Mouse (Mus musculus): Measurements from ENCODE around the gene Dusp19.
A peak's percentile ranks its signal among the peaks of the same experiment; 100 is the strongest.

The Dusp19 gene

DNA sequence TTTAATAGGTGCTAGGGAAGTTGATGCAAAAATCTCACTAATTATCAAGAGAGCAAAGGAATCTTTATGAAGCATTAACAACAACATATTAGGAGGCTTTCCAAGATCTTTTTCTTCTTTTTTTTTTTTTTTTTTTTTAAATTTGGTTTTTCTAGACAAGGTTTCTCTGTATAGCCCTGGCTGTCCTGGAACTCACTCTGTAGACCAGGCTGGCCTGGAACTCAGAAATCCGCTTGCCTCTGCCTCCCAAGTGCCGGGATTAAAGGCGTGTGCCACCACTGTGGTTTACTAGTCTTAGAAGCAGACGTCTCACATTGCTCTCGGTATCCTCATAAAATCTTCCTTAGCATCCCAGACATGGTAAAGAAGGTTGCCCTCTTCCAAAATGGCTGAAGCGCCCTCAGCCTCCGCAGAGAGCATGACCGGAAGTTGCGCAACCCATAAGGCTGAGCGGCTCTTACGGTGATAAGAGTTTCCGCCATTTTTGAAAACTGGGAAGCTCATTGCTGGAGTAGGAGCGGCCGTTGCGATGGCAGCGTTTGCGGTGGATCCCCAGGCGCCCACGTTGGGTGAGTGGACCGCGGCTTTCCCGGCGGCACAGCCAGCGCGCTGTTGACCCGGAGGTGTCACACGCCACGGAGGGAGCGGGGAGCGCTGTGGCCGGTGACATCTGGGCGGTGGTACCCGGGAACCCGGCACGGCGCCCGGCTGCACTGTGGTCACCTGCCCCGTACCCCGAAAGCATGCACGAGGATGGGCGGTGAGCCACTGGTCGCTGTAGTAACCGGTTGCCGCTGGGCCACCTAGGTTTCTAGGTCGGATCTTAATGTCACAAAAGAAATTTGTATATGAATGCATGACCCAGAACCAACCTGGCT lies 21.8 kb downstream of the Dusp19 start:
- DNase-seq (ENCODE audit: low read depth, low spot score): peak; percentile 82

DNA sequence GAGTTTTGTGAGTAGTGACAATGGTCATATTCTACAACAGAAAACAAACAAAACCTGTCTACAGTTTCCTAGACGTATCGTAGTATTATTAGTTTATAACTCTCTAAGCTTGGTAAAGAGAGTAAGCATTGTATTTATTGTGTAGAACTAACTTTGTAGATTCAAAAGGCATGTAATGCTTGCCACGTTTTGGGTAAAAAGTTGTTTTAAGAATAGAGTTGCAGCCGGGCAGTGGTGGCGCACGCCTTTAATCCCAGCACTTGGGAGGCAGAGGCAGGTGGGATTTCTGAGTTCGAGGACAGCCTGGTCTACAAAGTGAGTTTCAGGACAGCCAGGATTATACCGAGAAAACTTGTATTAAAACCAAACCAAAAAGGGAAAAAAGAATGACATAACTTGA lies 22.6 kb downstream of the Dusp19 start:
- no peak for DNase-seq (ENCODE audit: low read depth, low spot score)

DNA sequence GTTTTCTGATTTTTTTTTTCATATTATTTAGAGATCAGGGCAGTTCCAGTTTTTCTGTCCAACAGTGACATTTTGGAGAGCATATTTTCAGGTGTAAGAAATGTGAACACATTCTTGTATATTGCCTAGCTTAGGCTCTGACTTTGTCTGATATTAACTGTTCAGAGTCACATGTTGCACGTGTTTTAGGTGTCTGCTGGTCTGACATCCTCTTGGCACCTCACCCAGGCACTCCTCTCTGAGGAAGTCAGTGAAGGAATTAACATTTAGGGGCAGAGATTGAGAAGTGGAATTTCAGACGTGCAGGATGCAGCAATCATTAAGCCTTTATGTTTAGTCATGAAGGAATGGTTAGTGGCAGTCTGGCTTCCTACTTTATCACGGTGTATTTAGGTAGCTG lies 23.0 kb downstream of the Dusp19 start:
- no peak for DNase-seq (ENCODE audit: low read depth, low spot score)

DNA sequence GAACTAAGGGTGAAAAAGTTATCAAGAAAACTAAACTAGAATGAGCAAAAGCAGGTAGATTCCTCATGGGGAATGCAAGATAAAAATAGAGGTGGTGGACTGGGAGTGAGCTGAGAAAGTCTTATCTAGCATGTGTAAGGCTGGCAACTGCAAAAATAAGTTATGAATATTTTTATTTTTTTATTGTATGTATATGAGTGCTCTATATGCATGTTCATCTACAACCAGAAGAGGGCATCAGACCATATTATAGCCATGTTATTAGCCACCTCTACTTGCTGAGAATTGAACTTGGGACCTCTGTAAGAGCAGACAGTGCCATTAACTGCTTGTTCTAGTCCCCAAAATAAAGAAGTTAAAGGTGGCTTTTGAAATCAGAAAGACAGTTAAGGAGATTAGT lies 44.6 kb downstream of the Dusp19 start:
- no peak for DNase-seq (ENCODE audit: low read depth, low spot score)

DNA sequence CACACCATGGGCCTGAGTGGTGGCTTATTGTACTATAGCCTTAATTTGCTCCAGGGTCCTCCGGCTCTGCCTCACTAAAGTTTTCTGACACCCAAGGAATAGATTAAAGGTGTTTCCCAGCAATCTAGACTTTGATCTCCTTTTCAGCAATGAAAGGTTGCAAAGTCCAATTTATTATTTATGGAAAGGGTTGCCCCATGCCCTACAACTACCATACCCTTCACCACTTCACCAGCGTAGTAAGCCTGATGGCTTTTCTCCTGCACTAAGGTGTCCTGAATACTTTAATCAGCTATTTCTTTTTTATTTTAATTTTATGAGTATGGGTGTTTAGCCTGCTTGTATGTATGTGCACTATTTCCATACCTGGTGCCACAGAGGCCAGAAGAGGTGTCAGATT lies 45.8 kb downstream of the Dusp19 start:
- DNase-seq (ENCODE audit: low read depth, low spot score): no peak

DNA sequence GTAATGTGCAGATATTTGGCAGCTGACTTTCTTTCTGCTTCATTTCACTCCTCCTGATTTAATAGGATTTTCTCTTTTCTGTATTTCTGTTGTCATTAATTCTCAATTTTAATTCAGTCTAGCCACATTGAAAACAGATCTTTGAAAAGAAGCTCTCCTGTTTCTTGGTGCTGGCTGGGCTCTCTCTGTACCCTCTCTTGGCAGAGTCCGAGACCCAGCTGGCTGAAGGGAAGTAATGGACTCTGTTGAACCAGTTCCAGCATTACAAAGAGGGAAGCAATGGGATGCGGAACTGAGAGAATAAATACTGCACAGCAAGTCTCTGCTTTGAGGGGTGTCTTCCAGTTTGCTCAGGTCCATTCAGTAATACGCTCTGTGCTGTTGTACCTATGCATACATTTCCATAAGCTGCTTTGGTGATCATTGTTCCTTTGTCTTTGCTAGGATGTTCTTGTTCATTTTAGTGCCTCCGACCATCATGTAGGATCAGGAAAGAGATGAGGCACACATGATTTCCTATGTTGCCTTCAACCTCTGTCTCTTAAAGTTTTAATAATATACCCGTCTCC lies 50.6 kb downstream of the Dusp19 start:
- DNase-seq (ENCODE audit: low read depth, low spot score): no peak

DNA sequence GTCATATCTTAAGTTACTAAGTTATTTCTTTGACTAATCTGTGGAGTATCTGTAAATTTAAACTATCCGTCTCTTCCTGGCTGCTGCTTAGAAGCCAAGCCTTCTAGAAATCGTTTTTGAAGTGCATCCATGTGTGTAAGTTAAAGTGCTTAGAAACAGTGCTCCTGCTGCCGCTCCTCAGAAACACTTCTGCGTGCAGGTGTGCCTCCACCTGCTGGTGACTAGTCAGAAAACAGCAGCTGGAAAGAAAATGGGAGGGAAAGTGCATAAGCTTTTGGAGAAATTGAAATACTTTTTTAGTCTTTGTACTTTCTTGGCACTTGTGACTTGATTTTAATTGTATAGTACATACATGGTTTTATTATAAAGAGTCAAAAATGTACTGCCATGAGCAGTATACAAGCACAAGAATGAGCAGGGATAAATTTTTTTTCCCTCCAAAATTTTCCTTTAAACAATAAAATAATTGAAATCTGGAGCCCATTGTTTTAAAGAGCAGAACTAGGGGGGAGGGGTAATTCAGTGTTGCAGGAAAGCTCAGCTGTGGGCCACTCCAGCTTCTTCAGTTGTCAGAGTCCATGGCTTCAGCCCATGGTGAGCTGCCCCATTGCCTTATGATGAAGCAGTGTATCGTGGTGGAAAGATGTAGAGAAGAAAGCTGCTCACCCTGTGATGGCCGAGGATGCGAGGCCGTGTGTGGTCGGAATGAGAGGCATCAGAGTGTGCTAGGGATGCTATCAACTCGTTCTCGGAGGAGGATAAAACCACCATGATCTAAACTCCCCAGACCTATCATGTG lies 53.2 kb downstream of the Dusp19 start:
- no peak for DNase-seq (ENCODE audit: low read depth, low spot score)

DNA sequence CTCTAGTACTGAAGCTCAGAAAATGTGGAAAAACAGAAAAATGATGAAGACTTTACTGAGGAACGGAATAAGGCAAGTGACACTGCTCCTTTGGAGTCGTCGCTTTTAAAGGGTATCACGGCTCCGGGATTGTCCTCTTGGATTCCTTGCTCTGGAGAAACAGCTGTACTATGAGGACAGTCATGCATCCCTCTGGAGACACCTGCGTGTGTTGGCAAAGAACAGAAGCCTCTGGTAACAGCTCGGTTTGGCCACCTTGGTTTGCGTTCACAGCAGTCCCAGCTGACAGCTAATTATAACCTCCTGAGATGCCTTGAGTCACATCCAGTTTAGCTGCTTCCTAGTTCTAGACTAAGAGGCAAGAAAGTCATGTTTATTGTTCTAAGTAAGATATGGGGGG lies 62.0 kb downstream of the Dusp19 start:
- DNase-seq (ENCODE audit: low read depth, low spot score): no peak

All from embryo, embryonic 11.5 days (tissue).